Comparison of ENCODE assay signal across 13 mouse cellular contexts in the genomic region with DNA sequence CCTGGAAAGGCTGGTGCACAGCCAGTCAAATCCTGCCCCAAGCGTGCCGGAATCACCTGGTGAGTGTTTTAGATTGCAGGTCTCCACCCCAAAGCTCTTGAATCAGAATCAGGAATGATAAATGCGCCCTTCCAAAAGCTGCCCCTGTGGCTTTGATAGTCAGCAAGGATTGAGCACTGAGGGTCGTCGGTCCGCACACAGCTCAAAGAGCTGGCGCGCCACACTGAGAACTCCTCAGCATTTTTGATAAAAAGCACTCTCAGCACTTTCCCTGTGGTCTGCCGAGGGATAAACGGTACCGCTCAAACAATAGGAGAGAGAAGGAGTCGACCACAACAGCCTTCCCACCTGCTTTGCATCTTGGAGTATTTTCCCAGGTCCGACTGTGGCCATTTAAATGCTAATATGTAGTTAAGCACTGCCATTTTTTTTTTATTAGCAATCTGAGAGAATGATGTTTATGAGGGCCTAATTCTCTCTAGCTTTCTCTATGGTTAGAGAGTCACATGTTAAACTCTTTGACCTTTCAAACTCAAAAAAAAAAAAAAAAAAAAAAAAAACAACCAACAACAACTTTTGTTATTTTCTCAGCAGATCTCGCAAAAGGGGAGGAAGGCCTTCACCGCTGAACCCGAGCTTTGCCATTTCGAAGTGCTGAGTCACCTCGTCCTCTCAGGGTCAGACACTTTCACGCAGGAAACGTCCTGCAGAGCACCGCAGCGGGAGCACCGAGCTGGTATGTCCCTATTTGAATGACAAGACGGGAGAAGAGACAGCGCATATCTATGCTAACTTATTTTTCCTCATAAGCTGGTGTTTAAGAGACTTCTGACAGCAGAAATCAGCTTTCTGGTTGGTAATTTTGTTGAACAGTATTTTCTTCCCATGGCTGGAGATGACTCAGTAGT. TPM values are rescaled to one million over a fixed set of nuclear protein-coding genes. Genes with fewer than 3 reads are reported as not detected.
DNase-seq lines count a peak whose midpoint lies in the region; ATAC-seq and TF ChIP-seq lines count a peak whose summit lies in the region.
"Had no signal": no experiment of that assay in that cellular context is flagged by ENCODE, and none has a peak within 500 bp of the region (broad histone marks: within the 10 kb centered on the region; RNA-seq: fewer than 3 reads in every experiment).

No protein-coding gene starts in this region.

- WGBS in kidney, embryonic 14.5 days = 31% methylated on average over 25 of the region's 25 CpGs
- 46% methylated on average over 25 of the region's 25 CpGs for WGBS in bone marrow, adult 2 months
- 47% methylated on average over 25 of the region's 25 CpGs for WGBS in stomach, postnatal 0 days

- no peak overlapping the region for H3K9ac ChIP-seq in kidney, embryonic 14.5 days (ENCODE audit: low read depth, low read length)
- H3K9ac ChIP-seq in stomach, postnatal 0 days (ENCODE audit: low read length) = no peak overlapping the region
- H3K9ac ChIP-seq: limb, embryonic 15.5 days had no signal

- H3K27ac ChIP-seq in kidney, embryonic 14.5 days (ENCODE audit: low read depth, low read length) = no peak overlapping the region
- peak overlapping the region; percentile 58; the same call in 1 of the 2 replicates for H3K27ac ChIP-seq in bone marrow, adult 2 months (ENCODE audit: control insufficient read depth, insufficient read depth, low read depth, low read length, poor library complexity)
- H3K27ac ChIP-seq in stomach, postnatal 0 days (replicated peaks) = no peak overlapping the region
- H3K27ac ChIP-seq: limb, embryonic 15.5 days had no signal

- H3K9me3 ChIP-seq in kidney, embryonic 14.5 days (ENCODE audit: control insufficient read depth, low read length) = no peaks in the 10 kb centered on the region
- H3K9me3 ChIP-seq in stomach, postnatal 0 days (ENCODE audit: control insufficient read depth, low read length) = no peaks in the 10 kb centered on the region
- H3K9me3 ChIP-seq: limb, embryonic 15.5 days had no signal

- H3K4me1 ChIP-seq in kidney, embryonic 14.5 days (ENCODE audit: control insufficient read depth, insufficient read depth, low read length) = peaks cover 10% of the 10 kb centered on the region; the same call in 1 of the 2 replicates
- H3K4me1 ChIP-seq in bone marrow, adult 2 months (ENCODE audit: control insufficient read depth, insufficient read depth, low read length) = peaks cover 3% of the 10 kb centered on the region
- H3K4me1 ChIP-seq in stomach, postnatal 0 days (replicated peaks; ENCODE audit: control insufficient read depth, insufficient read depth) = no peaks in the 10 kb centered on the region; the same call in 1 of the 2 replicates

- no peak for TF ChIP-seq POLR2A in bone marrow, adult 2 months (IDR thresholded peaks at IDR 0.05; ENCODE audit: borderline replicate concordance, control insufficient read depth, low read depth, low read length)

- ATAC-seq in kidney, embryonic 14.5 days (ENCODE audit: low FRiP score, low TSS enrichment) = no peak
- ATAC-seq in megakaryocyte progenitor cell, adult 5-6 weeks (replicated peaks; ENCODE audit: poor library complexity) = peak; percentile 38
- no peak for ATAC-seq in stomach, postnatal 0 days (ENCODE audit: low FRiP score, low TSS enrichment)
- ATAC-seq: activated CD4-positive, CD25-positive, alpha-beta regulatory T cell, adult 4 months had no signal

- DNase-seq in kidney, postnatal 14 days = no peak
- DNase-seq in Muller cell, postnatal 12 days (ENCODE audit: inconsistent ontology term) = peak; percentile 42
- no peak for DNase-seq in left cerebral cortex, adult 8-10 months (ENCODE audit: low spot score in 2 of 2)
- no peak for DNase-seq in stomach, postnatal 0 days (ENCODE audit: low spot score)
- DNase-seq in layer of hippocampus, adult 9-11 months = no peak
- DNase-seq: cerebellum, postnatal 36 days; kidney, postnatal 10 days had no signal

- no peak overlapping the region for H3K4me3 ChIP-seq in kidney, embryonic 14.5 days (ENCODE audit: low read length)
- H3K4me3 ChIP-seq in bone marrow, adult 2 months (replicated peaks; ENCODE audit: control insufficient read depth, low read depth, low read length) = no peak overlapping the region
- no peak overlapping the region for H3K4me3 ChIP-seq in stomach, postnatal 0 days (ENCODE audit: low read depth, low read length)
- H3K4me3 ChIP-seq: limb, embryonic 15.5 days; myocyte had no signal

- no peaks in the 10 kb centered on the region for H3K36me3 ChIP-seq in kidney, embryonic 14.5 days (ENCODE audit: control insufficient read depth, insufficient read depth, low read length)
- no peaks in the 10 kb centered on the region for H3K36me3 ChIP-seq in stomach, postnatal 0 days (ENCODE audit: control insufficient read depth, insufficient read depth, low read length)
- H3K36me3 ChIP-seq: limb, embryonic 15.5 days had no signal

- TF ChIP-seq EP300 in stomach, postnatal 0 days (optimal IDR thresholded peaks at IDR 0.05) = no peak

- no peaks in the 10 kb centered on the region for H3K27me3 ChIP-seq in kidney, embryonic 14.5 days (ENCODE audit: control insufficient read depth, insufficient read depth, low read length)
- no peaks in the 10 kb centered on the region for H3K27me3 ChIP-seq in stomach, postnatal 0 days (ENCODE audit: control insufficient read depth, insufficient read depth, low read length)
- H3K27me3 ChIP-seq: limb, embryonic 15.5 days had no signal

- TF ChIP-seq CTCF in bone marrow, adult 2 months (IDR thresholded peaks at IDR 0.05; ENCODE audit: control insufficient read depth, insufficient read depth, low read length) = no peak
- no peak for TF ChIP-seq CTCF in stomach, postnatal 0 days (IDR thresholded peaks at IDR 0.05; ENCODE audit: low read depth)

- peak overlapping the region; percentile 1; the same call in 1 of the 2 replicates for H3K4me2 ChIP-seq in kidney, embryonic 14.5 days (replicated peaks; ENCODE audit: low read depth, low read length)
- no peak overlapping the region for H3K4me2 ChIP-seq in stomach, postnatal 0 days (replicated peaks; ENCODE audit: low read depth)
- H3K4me2 ChIP-seq: limb, embryonic 15.5 days had no signal

RNA-seq across cellular contexts. Expression of a gene that starts 50.1 kb away (rescaled TPM):
- polyA plus RNA-seq in kidney, embryonic 14.5 days (2014; fragmentation: Nextera tagmentation; extraction: Ambion mirVana) = 20.0 and 26.1 TPM in 2 replicates
- 3.0 and 7.9 TPM in 2 replicates for polyA plus RNA-seq in bone marrow, adult 2 months (2011; ENCODE audit: insufficient read depth, insufficient read length, low replicate concordance, missing spikeins)
- 23.7 and 25.4 TPM in 2 replicates for total RNA-seq in megakaryocyte progenitor cell, adult 5-6 weeks (2015)
- 18.9 and 20.5 TPM in 2 replicates for total RNA-seq in megakaryocyte progenitor cell, adult 5-6 weeks (2017)
- total RNA-seq in left cerebral cortex, adult 8-10 months (2022) = 10 to 100 TPM; 33.5 to 34.4 (median 33.7) TPM
- 7.4 and 7.5 TPM in 2 replicates for polyA plus RNA-seq in stomach, postnatal 0 days (2015; fragmentation: Nextera tagmentation; extraction: Ambion mirVana)
